Mouse (Mus musculus) B cell, adult 2 months (primary cell): ENCODE measurements at regions not wholly inside any gene's neighbourhood (a gene's known extent, or its start where the extent isn't known, plus 50 kb on each side); places are given as distances from the start of the nearest gene placed in this dataset.

Source experiments
- DNase-seq, 2 experiments: peaks; one replicate each; pipeline ENCODE4 v3.0.0; 2022

DNA sequence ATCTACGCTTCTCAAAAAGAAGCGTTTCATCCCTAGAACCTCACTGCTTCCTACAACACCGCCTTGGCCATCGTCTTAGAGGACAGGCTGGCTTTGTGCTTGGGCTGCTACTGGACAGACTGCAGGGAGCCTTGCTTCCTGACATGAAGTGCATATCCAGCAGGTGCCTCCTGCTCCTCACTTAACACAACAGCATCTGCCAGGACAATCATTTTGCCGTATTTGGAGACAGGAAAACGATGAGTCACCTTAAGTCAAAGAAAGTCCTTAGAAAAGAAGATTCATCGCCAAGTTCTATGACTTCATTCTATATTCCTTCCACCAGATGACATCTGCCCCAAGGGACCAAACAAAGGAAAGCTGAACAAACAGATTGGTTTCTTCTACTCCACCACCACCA, 98.5 kb upstream of the Sgk1 start:
- no peak for DNase-seq

- DNase-seq: no peak
Measured at GRCm38 (mm10) chr10:21785110-21785509, 96.9 kb upstream of the Sgk1 start.

- no peak for DNase-seq
Measured at GRCm38 (mm10) chr10:21785785-21786184, 96.2 kb upstream of the Sgk1 start.

DNA sequence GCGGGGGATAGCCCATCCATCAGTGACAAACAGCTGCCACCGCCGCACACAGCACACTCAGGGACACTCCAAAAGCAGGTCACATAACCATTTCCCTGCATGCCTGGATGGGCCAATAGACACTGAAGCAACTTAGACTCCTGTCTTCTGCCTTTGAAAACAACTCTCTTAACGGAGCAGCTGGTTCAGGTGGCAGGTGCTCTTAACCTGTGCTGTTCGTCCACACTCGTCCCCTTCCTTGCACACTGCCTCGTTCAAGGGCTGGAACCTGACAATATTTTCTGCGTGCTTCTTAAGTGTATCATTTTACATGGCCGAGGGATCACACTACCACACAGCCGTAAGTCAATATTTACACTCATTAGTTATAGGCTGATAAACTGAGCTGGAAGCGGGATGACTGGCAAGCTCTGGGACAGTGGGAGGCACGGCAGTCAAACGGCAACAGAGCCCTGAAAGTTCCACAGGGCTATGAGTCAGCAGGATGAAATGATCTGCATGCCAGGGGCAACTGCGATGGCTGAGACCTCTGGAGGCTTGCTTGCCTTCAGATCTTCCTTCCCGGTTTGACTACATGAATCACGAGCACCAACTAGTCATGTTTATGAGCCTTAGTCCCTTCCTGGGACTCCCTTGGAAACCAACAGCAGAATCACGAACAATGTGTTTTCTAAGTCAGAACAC, 92.0 kb upstream of the Sgk1 start:
- DNase-seq: no peak

GRCm38 (mm10) chr10:21790991-21791390, 91.0 kb upstream of the Sgk1 start:
- no peak for DNase-seq

GRCm38 (mm10) chr10:21792431-21792830, 89.6 kb upstream of the Sgk1 start:
- no peak for DNase-seq

- DNase-seq: no peak
Measured at GRCm38 (mm10) chr10:21793641-21794040, 88.3 kb upstream of the Sgk1 start.

DNA sequence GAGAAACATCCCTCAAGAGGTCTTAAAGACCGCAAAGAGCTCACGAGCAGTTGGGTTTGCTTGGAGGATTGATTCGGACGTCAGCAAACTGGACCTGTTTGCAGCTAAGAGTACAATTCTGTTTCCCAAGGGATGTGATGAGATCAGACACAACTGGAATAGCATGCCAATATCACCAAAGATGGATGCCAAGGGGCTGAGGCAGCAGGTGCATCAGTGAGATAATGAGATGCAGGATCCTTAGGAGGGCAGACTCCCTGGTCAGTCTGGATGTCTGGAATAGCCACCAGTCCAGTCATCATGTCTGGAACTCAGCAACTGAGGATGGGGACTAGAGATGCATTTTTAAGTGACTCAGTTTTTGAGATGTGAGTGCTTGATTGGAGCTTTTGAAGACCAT, 85.6 kb upstream of the Sgk1 start:
- DNase-seq: no peak

- DNase-seq: no peak
Measured at GRCm38 (mm10) chr10:21798103-21798502, 83.9 kb upstream of the Sgk1 start.

DNA sequence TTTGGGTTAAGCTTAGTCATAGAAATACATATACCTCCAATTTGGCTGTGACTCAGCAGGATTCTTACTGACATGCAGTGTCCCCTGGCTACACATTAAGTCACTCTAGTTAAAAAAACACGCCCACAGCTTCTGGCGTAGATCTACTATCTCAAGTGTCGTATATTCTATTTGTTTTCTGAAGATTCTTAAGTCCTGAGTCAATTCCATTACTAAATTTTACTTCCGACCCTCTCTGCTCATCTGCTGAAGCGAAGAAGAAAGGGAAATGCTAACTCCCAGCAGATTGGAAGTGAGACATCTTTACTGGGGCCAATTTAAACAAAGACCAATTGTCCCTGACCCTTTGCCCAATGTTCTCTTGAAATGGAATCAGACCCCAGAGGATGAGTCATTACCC, 80.4 kb upstream of the Sgk1 start:
- DNase-seq: no peak

DNA sequence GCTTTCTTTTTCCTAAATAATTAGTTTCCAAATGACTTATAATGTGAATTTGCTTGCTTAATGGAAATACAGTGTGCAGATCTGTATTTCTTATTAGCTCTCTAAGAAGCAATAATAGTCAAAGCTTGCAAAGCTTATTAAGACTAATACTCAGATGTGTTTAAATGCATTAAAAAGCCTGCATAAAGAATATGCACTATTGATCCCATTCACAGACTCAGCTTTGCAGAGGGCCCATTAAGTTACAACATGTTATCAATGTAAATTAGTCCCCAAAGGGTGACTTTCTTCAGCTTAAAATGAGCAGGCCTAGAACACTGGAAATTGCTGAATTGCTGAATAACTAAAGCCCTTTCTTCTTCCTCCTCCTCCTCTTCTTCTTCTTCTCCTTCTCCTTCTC, 78.8 kb upstream of the Sgk1 start:
- no peak for DNase-seq

GRCm38 (mm10) chr10:21804761-21805160, 77.2 kb upstream of the Sgk1 start:
- no peak for DNase-seq

DNA sequence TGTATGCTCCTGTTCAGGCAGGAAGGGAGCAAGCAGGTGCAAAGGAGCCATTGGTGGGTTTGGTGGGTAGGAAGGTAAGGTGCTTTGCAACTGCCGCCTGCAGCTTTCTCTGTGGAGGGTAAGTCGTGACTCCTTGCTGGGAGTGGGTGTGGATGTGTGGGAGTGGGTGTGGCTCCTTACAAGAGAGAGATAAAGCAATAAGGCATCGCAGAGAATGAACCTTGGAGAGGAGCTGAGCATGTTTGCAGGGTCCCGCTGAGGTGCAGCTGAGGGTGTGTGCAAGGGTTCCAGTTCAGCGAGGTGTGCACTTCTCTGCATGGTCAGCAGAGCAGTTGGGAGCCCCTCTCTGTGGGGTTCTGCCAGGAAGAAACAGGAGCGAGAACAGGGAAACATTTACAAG, 76.4 kb upstream of the Sgk1 start:
- no peak for DNase-seq

- no peak for DNase-seq
Measured at GRCm38 (mm10) chr10:21806716-21807115, 75.3 kb upstream of the Sgk1 start.

DNA sequence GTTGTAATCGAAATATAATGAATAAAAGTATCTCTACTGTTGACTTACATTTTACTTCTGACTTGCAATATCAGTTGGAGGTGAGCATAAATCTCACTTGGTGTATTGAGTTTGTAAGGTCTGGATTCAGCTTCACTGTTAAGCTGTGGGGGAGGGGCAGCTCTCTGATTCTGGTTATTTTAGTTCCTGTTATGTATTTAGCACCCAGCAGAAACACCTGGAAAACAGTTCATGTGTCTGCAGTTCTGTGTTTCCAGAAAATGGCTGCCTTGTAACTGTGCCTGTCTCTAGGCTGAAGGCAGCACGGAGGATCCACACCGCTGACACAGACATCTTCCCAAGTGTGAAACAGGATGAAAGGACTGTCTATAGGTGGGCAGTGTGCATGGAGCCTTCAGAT, 62.3 kb upstream of the Sgk1 start:
- peak; percentile 42 to 47 for DNase-seq

DNA sequence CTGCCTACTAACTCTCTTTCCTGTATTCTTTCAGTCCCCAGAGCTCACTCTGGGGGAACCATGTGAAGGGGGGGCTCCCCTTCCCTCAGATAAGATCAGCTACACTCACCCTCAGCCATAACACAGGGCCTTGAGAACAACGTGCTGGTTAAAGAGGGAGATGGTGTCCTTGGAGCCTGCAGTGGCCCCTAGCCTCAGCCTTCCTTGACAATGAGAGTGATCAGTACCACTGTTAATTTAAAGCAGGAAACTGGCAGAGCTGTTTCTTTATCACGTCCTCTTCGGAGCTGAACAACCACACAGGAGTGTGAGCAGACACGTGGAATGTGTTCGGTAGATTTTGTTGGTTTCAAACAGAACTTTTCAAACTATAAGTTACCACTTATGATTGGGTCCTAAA, 60.6 kb upstream of the Sgk1 start:
- DNase-seq: no peak

GRCm38 (mm10) chr10:21824418-21825025, 57.5 kb upstream of the Sgk1 start:
- no peak for DNase-seq

DNA sequence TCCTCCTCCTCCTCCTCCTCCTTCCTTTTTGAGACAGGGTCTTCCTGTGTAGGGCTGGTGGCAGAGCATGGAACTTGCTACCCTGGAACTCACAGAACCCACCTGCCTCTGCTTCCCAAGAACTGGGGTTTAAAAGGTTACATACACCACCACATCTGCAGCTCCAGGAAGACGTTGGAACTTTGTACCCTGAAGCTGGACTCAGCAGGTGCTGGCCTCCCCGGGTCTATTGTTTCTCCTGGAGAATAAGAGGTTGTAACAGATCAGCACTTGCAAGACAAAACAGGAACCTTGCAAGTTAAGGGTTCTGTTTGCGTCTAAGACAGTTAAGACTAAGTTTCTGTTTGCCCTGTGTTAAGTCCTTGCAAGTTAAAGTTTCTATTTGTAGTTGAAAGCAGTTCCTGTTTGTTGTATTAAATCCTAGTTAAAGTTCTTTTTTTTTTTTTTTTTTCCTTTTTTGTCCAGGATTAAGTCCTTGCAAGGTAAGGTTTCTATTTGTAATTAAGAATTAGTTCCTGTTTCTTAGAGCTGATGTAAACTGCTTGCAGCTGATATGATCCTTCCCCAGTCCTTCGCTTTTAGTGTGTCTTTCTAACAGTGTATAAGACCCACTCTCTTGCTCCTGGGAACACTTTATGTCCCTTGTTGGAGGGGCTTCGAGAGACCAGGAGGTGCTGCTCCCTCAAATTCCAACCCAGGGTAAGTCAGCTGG, 55.0 kb upstream of the Sgk1 start:
- DNase-seq: peak; percentile 15 to 19

- peak in 1 of 2 experiments; percentile 5 for DNase-seq
Measured at GRCm38 (mm10) chr10:21827505-21827844, 54.5 kb upstream of the Sgk1 start.

- no peak for DNase-seq
Measured at GRCm38 (mm10) chr10:21828432-21829061, 53.4 kb upstream of the Sgk1 start.

GRCm38 (mm10) chr10:21829062-21829731, 52.8 kb upstream of the Sgk1 start:
- no peak for DNase-seq

DNA sequence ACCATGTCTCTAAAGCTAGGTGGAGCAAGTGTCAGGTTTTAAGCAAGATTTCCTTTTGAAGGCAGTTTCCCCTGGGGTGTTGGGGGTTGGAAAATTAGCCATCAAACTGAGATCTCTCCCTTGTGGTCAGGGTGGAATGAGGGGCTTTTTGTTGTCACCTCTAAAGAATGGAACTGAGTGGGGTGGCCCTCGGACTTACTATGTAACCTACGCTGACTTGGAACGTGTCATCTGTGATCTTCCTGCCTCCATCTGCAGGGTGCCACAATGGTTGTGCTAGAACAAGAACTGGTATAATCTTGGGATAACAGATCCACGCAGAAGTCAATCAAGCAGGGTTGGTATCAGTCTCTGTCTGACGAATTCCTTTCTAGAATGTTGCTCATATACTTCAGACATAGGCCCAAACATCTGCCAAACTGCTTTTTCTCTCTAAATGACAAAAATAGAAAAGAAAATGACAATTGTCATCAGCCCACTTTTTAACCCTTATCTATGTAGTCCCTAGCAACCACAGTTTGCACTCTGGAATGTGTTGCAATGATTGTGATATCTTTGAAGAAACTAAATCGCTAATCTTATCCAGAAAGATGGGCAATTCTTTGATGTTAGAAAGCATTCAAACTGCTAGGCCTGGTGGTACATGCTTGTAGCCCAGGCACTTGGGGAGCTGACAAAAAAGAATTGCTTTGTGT, 50.8 kb upstream of the Sgk1 start:
- no peak for DNase-seq
